Mouse (Mus musculus) brain, embryonic 14.5 days (tissue): Measurements from ENCODE around the gene Gm49358.

ENCODE experiments used
- CTCF ChIP-seq: fragments of 200-500 bp; IDR thresholded peaks from 2 replicates; pipeline ENCODE4 v1.5.1; 2012; ENCODE audit warnings: inconsistent platforms, mild to moderate bottlenecking, moderate library complexity, borderline replicate concordance; ENCODE audit not compliant: insufficient read depth, insufficient read length; ENCODE audit errors: extremely low read depth
- POLR2A ChIP-seq: fragments of 200-500 bp; IDR thresholded peaks from 2 replicates; pipeline ENCODE4 v1.6.1; 2012; ENCODE audit warnings: mild to moderate bottlenecking, inconsistent platforms, borderline replicate concordance; ENCODE audit not compliant: poor library complexity, insufficient read depth, insufficient read length, severe bottlenecking; ENCODE audit errors: extremely low read depth

GRCm38 (mm10) chr10:86777614-86778319 lies 14.0 kb downstream of the Gm49358 start:
- TF ChIP-seq CTCF, result no peak
- TF ChIP-seq POLR2A, result no peak
